Mouse (Mus musculus) MEL (cell line): ENCODE results near the gene Vcp. TPM values are rescaled to one million over a fixed set of nuclear protein-coding genes. Genes with fewer than 3 reads are reported as not detected.

Source experiments
- DNase-seq: peaks from one replicate; pipeline ENCODE4 v3.0.0; 2011; ENCODE audit warnings: low read depth, low spot score
- H3K27ac ChIP-seq: 2 replicates; pipeline ENCODE4 v1.5.1; 2012; ENCODE audit warnings: low read depth, mild to moderate bottlenecking, control low read depth, low read length, moderate library complexity; ENCODE audit not compliant: control insufficient read depth
- H3K27me3 ChIP-seq, 2 experiments: fragments of 150-350 bp in 1 of 2; sonication (generic) in 1 of 2; 2 replicates each; pipeline ENCODE4 v1.6.1; 2012; ENCODE audit warnings: low read length in 2 of 2, mild to moderate bottlenecking in 2 of 2, improper control_type of control experiment in 1 of 2, moderate library complexity in 1 of 2; ENCODE audit not compliant: insufficient read depth in 2 of 2, control insufficient read depth in 1 of 2
- H3K36me3 ChIP-seq, 2 experiments: 2 replicates each; pipeline ENCODE4 v1.6.1; 2012 to 2014; ENCODE audit warnings: low read length in 2 of 2, improper control_type of control experiment in 1 of 2, inconsistent platforms in 1 of 2, mild to moderate bottlenecking in 1 of 2; ENCODE audit not compliant: insufficient read depth in 2 of 2, control insufficient read depth in 1 of 2
- H3K4me1 ChIP-seq, 2 experiments: fragments of 150-350 bp in 1 of 2; sonication (generic) in 1 of 2; 2 replicates each; pipeline ENCODE4 v1.6.1; 2012; ENCODE audit warnings: low read length in 2 of 2, improper control_type of control experiment in 1 of 2, mild to moderate bottlenecking in 1 of 2; ENCODE audit not compliant: insufficient read depth in 2 of 2, control insufficient read depth in 1 of 2
- H3K4me3 ChIP-seq, 2 experiments: fragments of 150-350 bp in 1 of 2; sonication (generic) in 1 of 2; 2 replicates each; pipeline ENCODE4 v1.5.1; 2012; ENCODE audit warnings: low read depth in 2 of 2, low read length in 2 of 2, mild to moderate bottlenecking in 2 of 2, moderate library complexity in 2 of 2, control low read depth in 1 of 2, improper control_type of control experiment in 1 of 2; ENCODE audit not compliant: control insufficient read depth in 1 of 2, insufficient read depth in 1 of 2
- H3K79me2 ChIP-seq: 2 replicates; pipeline ENCODE4 v1.6.1; 2012; ENCODE audit warnings: mild to moderate bottlenecking, low read length, moderate library complexity; ENCODE audit not compliant: control insufficient read depth, poor library complexity, insufficient read depth
- H3K9ac ChIP-seq: 2 replicates; pipeline ENCODE4 v1.6.1; 2012; ENCODE audit warnings: low read depth, mild to moderate bottlenecking, control low read depth, low read length, moderate library complexity; ENCODE audit not compliant: control insufficient read depth, poor library complexity, severe bottlenecking
- H3K9me3 ChIP-seq: fragments of 150-350 bp; sonication (generic); replicated peaks from 2 replicates; pipeline ENCODE4 v1.6.1; 2012; ENCODE audit warnings: mild to moderate bottlenecking, low read length, improper control_type of control experiment, moderate library complexity; ENCODE audit not compliant: insufficient read depth
- BHLHE40 ChIP-seq: IDR thresholded peaks from 2 replicates; pipeline ENCODE4 v1.6.1; 2012; ENCODE audit warnings: low read depth, mild to moderate bottlenecking, inconsistent platforms, low read length, improper control_type of control experiment, borderline replicate concordance
- CHD1 ChIP-seq: IDR thresholded peaks from 2 replicates; pipeline ENCODE4 v1.6.1; 2012; ENCODE audit warnings: low read depth, mild to moderate bottlenecking, inconsistent platforms, low read length, improper control_type of control experiment
- CHD2 ChIP-seq: IDR thresholded peaks from 2 replicates; pipeline ENCODE4 v1.6.1; 2011; ENCODE audit warnings: low read length, improper control_type of control experiment
- CTCF ChIP-seq, 3 experiments: IDR thresholded peaks in 2 of 3; conservative IDR thresholded peaks in 1 of 3; 2 replicates each; pipeline ENCODE4 v1.5.1; 2011 to 2012; ENCODE audit warnings: low read length in 3 of 3, low read depth in 2 of 3, mild to moderate bottlenecking in 2 of 3, improper control_type of control experiment in 1 of 3, inconsistent platforms in 1 of 3, mixed read lengths in 1 of 3, moderate library complexity in 1 of 3; ENCODE audit not compliant: control insufficient read depth in 1 of 3, insufficient read depth in 1 of 3, poor library complexity in 1 of 3, severe bottlenecking in 1 of 3
- EP300 ChIP-seq, 2 experiments: IDR thresholded peaks; 2 replicates each; pipeline ENCODE4 v1.6.1; 2011; ENCODE audit warnings: improper control_type of control experiment in 2 of 2, low read length in 2 of 2, low read depth in 1 of 2, mild to moderate bottlenecking in 1 of 2
- GABPA ChIP-seq: IDR thresholded peaks from 2 replicates; pipeline ENCODE4 v1.6.1; 2012; ENCODE audit warnings: low read depth, mild to moderate bottlenecking, inconsistent platforms, low read length, improper control_type of control experiment, moderate library complexity
- GATA1 ChIP-seq: IDR thresholded peaks from 2 replicates; pipeline ENCODE4 v1.6.1; 2011; ENCODE audit warnings: low read depth, low read length, improper control_type of control experiment
- JUND ChIP-seq: IDR thresholded peaks from 2 replicates; pipeline ENCODE4 v1.6.1; 2011; ENCODE audit warnings: low read depth, mild to moderate bottlenecking, improper control_type of control experiment, low read length
- KAT2A ChIP-seq: conservative IDR thresholded peaks from 2 replicates; pipeline ENCODE4 v1.6.1; 2012; ENCODE audit warnings: low read depth, low read length, improper control_type of control experiment, inconsistent platforms
- MAFK ChIP-seq: IDR thresholded peaks from 2 replicates; pipeline ENCODE4 v1.6.1; 2011; ENCODE audit warnings: low read depth, mild to moderate bottlenecking, low read length, improper control_type of control experiment, borderline replicate concordance
- POLR2A ChIP-seq, 2 experiments: IDR thresholded peaks; 2 replicates each; pipeline ENCODE4 v1.6.1; 2011 to 2012; ENCODE audit warnings: low read length in 2 of 2, mild to moderate bottlenecking in 2 of 2, control low read depth in 1 of 2, improper control_type of control experiment in 1 of 2, low read depth in 1 of 2, moderate library complexity in 1 of 2; ENCODE audit not compliant: control insufficient read depth in 1 of 2, insufficient read depth in 1 of 2, poor library complexity in 1 of 2
- POLR2AphosphoS2 ChIP-seq: IDR thresholded peaks from 2 replicates; pipeline ENCODE4 v1.6.1; 2011; ENCODE audit warnings: low read length, improper control_type of control experiment
- POLR2AphosphoS5 ChIP-seq: IDR thresholded peaks from 2 replicates; pipeline ENCODE4 v1.6.1; 2012; ENCODE audit warnings: low read depth, borderline replicate concordance, mild to moderate bottlenecking, inconsistent platforms, low read length, moderate library complexity, mixed read lengths
- SIN3A ChIP-seq: IDR thresholded peaks from 2 replicates; pipeline ENCODE4 v1.6.1; 2012; ENCODE audit warnings: low read length, improper control_type of control experiment, inconsistent platforms
- TBP ChIP-seq: IDR thresholded peaks from 2 replicates; pipeline ENCODE4 v1.8.0; 2011; ENCODE audit warnings: low read depth, low read length, improper control_type of control experiment
- TCF12 ChIP-seq: IDR thresholded peaks from 2 replicates; pipeline ENCODE4 v1.6.1; 2014; ENCODE audit warnings: low read depth, mild to moderate bottlenecking, inconsistent platforms, low read length, improper control_type of control experiment, moderate library complexity
- UBTF ChIP-seq: IDR thresholded peaks from 2 replicates; pipeline ENCODE4 v1.6.1; 2012; ENCODE audit warnings: low read depth, mild to moderate bottlenecking, inconsistent platforms, low read length, improper control_type of control experiment, moderate library complexity, borderline replicate concordance; ENCODE audit not compliant: insufficient read depth
- USF1 ChIP-seq: IDR thresholded peaks from 2 replicates; pipeline ENCODE4 v1.6.1; 2014; ENCODE audit warnings: low read depth, mild to moderate bottlenecking, inconsistent platforms, low read length, improper control_type of control experiment, moderate library complexity
- ZC3H11A ChIP-seq: IDR thresholded peaks from 2 replicates; pipeline ENCODE4 v1.6.1; 2012; ENCODE audit warnings: low read depth, mild to moderate bottlenecking, inconsistent platforms, low read length, improper control_type of control experiment
- ZMIZ1 ChIP-seq: IDR thresholded peaks from 2 replicates; pipeline ENCODE4 v1.6.1; 2012; ENCODE audit warnings: low read depth, mild to moderate bottlenecking, inconsistent platforms, low read length, improper control_type of control experiment, moderate library complexity
- ZNF384 ChIP-seq: IDR thresholded peaks from 2 replicates; pipeline ENCODE4 v1.6.1; 2012; ENCODE audit warnings: low read depth, mild to moderate bottlenecking, inconsistent platforms, low read length, improper control_type of control experiment
- polyA plus RNA-seq, 2 experiments: library from polyadenylated mRNA; stranded (reverse) in 1 of 2; unstranded in 1 of 2; fragments of >175 nt in 1 of 2; fragments of >200 nt in 1 of 2; gene quantifications; 2 replicates each; pipeline versions ENCODE4 v1.2.1 to v1.2.4; 2012; ENCODE audit warnings: low replicate concordance in 2 of 2, low read depth in 1 of 2; ENCODE audit not compliant: insufficient read length in 2 of 2, insufficient read depth in 1 of 2, missing spikeins in 1 of 2
- total RNA-seq: library from RNA; depleted of rRNA; stranded (reverse); fragments of 300-350 nt; gene quantifications from 2 replicates; pipeline ENCODE4 v1.2.3, GENCODE M21; 2012

Gene Vcp
- total and polyA plus RNA-seq, 3 experiments = 264 to 792 (median 420) TPM

- Histone ChIP-seq H3K27ac (no peak overlapping the region), H3K4me3 (no peak overlapping the region), H3K9ac (no peak overlapping the region), H3K79me2 (peaks cover 16% of the 10 kb centered on the region), H3K9me3 (no peaks in the 10 kb centered on the region), H3K4me1 (peaks cover 13 to 22% of the 10 kb centered on the region in 2 experiments), H3K36me3 (peaks cover 0 to 15% of the 10 kb centered on the region in 2 experiments; a peak in 2 of 4 replicates), H3K27me3 (no peaks in the 10 kb centered on the region)
- TF ChIP-seq GABPA = no peak
- no peak for TF ChIP-seq CHD2
- DNase-seq = no peak
These were observed 33.2 kb upstream of the Vcp start for GRCm38 (mm10) chr4:43033481-43033880.

GRCm38 (mm10) chr4:43032501-43032900 lies 32.2 kb upstream of the Vcp start:
- H3K27ac ChIP-seq = no peak overlapping the region
- TF ChIP-seq MAFK (no peak), SIN3A (no peak), TCF12 (no peak), GABPA (no peak), KAT2A (no peak), POLR2AphosphoS5 (no peak), POLR2A (IDR thresholded peaks at IDR 0.05; ENCODE audit: control insufficient read depth in 1 of 2, insufficient read depth in 1 of 2, low read depth in 1 of 2, low read length in 2 of 2, poor library complexity in 1 of 2) (no peak), CTCF (IDR thresholded peaks at IDR 0.05 in 2 of 3, conservative IDR thresholded peaks at IDR 0.05 in 1 of 3; ENCODE audit: control insufficient read depth in 1 of 3, insufficient read depth in 1 of 3, low read depth in 2 of 3, low read length in 3 of 3, poor library complexity in 1 of 3, severe bottlenecking in 1 of 3) (no peak), ZNF384 (no peak), POLR2AphosphoS2 (no peak), ZMIZ1 (no peak), USF1 (no peak), TBP (no peak), GATA1 (no peak), BHLHE40 (no peak), JUND (no peak), ZC3H11A (no peak), EP300 (IDR thresholded peaks at IDR 0.05; ENCODE audit: low read depth in 1 of 2, low read length in 2 of 2) (no peak), UBTF (no peak), CHD1 (no peak)
- DNase-seq = no peak
- H3K4me3 ChIP-seq = no peak overlapping the region
- H3K9ac ChIP-seq = no peak overlapping the region
- H3K4me1 ChIP-seq = peaks cover 10 to 16% of the 10 kb centered on the region in 2 experiments
- H3K27me3 ChIP-seq = no peaks in the 10 kb centered on the region
- peaks cover 1 to 11% of the 10 kb centered on the region in 2 experiments; a peak in 3 of 4 replicates for H3K36me3 ChIP-seq
- H3K9me3 ChIP-seq = no peaks in the 10 kb centered on the region
- H3K79me2 ChIP-seq = peaks cover 16% of the 10 kb centered on the region
